Mouse (Mus musculus) ES-Bruce4 (cell line): Measurements from ENCODE around the gene Gpr83. TPM values are rescaled to one million over a fixed set of nuclear protein-coding genes. Genes with fewer than 3 reads are reported as not detected.

Experiments
- H3K27ac ChIP-seq: 2 replicates; pipeline ENCODE4 v1.5.1; 2012; ENCODE audit warnings: low read length, inconsistent platforms; ENCODE audit not compliant: insufficient read depth
- H3K27me3 ChIP-seq: 2 replicates; pipeline ENCODE4 v1.6.1; 2012; ENCODE audit warnings: mild to moderate bottlenecking, low read length, inconsistent platforms; ENCODE audit not compliant: control insufficient read depth, poor library complexity, insufficient read depth, severe bottlenecking
- H3K36me3 ChIP-seq: 2 replicates; pipeline ENCODE4 v1.6.1; 2012; ENCODE audit warnings: inconsistent platforms, mild to moderate bottlenecking, low read length, moderate library complexity; ENCODE audit not compliant: control insufficient read depth, poor library complexity, insufficient read depth, severe bottlenecking
- H3K4me1 ChIP-seq: one replicate; pipeline ENCODE4 v1.8.1; 2011; ENCODE audit warnings: low read length; ENCODE audit not compliant: control insufficient read depth, insufficient read depth
- H3K4me3 ChIP-seq: 2 replicates; pipeline ENCODE4 v1.5.1; 2011; ENCODE audit warnings: low read depth, mild to moderate bottlenecking, low read length
- H3K9ac ChIP-seq: 2 replicates; pipeline ENCODE4 v1.6.1; 2012; ENCODE audit warnings: low read depth, mild to moderate bottlenecking, inconsistent platforms; ENCODE audit not compliant: poor library complexity, severe bottlenecking
- H3K9me3 ChIP-seq: replicated peaks from 2 replicates; pipeline ENCODE4 v1.6.1; 2012; ENCODE audit warnings: mild to moderate bottlenecking, low read length, inconsistent platforms; ENCODE audit not compliant: control insufficient read depth, poor library complexity, insufficient read depth, severe bottlenecking
- CTCF ChIP-seq: IDR thresholded peaks from one replicate; pipeline ENCODE4 v1.8.1; 2011; ENCODE audit warnings: low read depth, low read length
- EP300 ChIP-seq: IDR thresholded peaks from 2 replicates; pipeline ENCODE4 v1.6.1; 2011; ENCODE audit warnings: low read depth, low read length; ENCODE audit not compliant: insufficient read depth
- POLR2A ChIP-seq: IDR thresholded peaks from one replicate; pipeline ENCODE4 v1.8.1; 2011; ENCODE audit warnings: low read length; ENCODE audit not compliant: insufficient read depth
- polyA plus RNA-seq: library from polyadenylated mRNA; stranded (reverse); fragments of >200 nt; gene quantifications from 2 replicates; pipeline ENCODE4 v1.2.4, GENCODE M21; 2011; ENCODE audit warnings: low read depth; ENCODE audit not compliant: missing spikeins, insufficient read depth, insufficient read length

Gpr83 gene
- polyA plus RNA-seq, 1 experiment = not detected

DNA sequence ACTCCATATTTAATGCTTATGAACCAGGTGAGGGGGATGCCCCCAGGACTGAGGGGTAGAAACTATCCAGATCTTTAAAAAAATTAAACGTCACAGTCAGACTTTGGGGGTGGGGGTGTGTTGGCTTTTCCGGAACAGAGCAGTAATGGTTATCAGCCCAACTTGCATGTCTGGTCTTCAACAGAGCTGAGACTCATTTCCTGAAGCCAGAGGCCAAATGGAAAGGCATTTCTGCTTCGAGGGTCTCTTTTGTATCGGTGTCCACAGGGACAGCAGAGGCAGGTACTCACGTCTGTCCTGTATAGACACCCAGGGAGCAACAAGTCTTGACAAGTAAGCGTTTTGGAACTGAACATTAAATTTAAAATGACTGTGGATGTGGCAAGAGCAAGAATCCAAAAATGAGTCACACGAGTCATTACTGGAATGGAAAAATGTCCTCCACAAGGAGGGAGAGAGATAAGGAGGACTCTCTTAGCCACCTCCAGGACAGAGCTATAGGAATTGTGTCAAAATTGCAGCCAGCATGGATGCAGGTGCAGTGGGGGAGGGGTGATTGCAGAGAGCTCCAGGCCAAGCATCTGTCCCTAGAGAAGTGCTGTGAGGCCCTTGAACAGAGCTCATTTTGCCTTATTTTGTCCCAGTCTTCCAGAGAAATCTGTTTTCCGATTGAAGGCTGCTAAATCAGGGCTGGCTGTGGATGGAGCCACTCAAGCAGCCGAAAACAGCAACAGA, 44.9 kb downstream of the Gpr83 start:
- Histone ChIP-seq H3K27me3 (no peaks in the 10 kb centered on the region), H3K9me3 (no peaks in the 10 kb centered on the region), H3K36me3 (no peaks in the 10 kb centered on the region), H3K4me1 (peaks cover 1% of the 10 kb centered on the region), H3K4me3 (no peak overlapping the region), H3K27ac (no peak overlapping the region), H3K9ac (no peak overlapping the region)
- no peak for TF ChIP-seq CTCF
- no peak for TF ChIP-seq EP300
- no peak for TF ChIP-seq POLR2A

- no peak for TF ChIP-seq EP300
- no peak for TF ChIP-seq CTCF
- no peak for TF ChIP-seq POLR2A
- H3K4me3 ChIP-seq = no peak overlapping the region
- H3K36me3 ChIP-seq = no peaks in the 10 kb centered on the region
- H3K9ac ChIP-seq = no peak overlapping the region
- H3K27ac ChIP-seq = no peak overlapping the region
- no peaks in the 10 kb centered on the region for H3K27me3 ChIP-seq
- H3K9me3 ChIP-seq = no peaks in the 10 kb centered on the region
- H3K4me1 ChIP-seq = peaks cover 1% of the 10 kb centered on the region
Observed at GRCm38 (mm10) chr9:14905956-14906355, 45.9 kb downstream of the Gpr83 start.

DNA sequence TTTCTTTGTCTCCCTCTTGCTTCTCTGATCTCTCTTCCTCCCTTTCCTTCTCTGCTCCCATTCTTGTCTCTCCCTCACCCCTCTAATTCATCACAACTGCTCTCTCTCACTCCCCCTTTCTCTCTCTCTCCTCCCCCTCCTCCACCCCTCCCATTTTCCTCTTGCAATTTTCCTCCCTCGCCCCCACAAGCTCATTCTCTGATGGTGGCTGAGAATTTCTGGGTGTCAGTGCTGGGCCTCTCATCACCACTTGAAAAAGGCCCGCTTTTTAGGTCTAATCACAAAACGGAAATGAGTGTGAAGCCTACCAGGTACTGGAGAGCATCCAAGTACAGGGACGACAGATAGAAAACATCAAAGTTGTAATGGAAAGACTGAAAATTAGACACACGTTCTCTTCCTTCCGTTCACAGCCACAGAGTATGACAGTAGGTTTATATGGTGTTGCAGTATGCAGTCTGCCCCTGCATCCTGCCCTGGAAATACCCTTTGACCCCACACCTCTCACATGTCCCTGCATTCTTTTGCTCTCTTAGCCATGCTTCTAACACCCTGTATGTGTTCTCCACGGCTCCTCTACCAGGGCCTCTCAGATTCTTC, 47.9 kb downstream of the Gpr83 start:
- no peak overlapping the region for H3K4me3 ChIP-seq
- H3K9me3 ChIP-seq = no peaks in the 10 kb centered on the region
- H3K4me1 ChIP-seq = peaks cover 1% of the 10 kb centered on the region
- TF ChIP-seq CTCF (no peak), EP300 (no peak), POLR2A (no peak)
- H3K27ac ChIP-seq = no peak overlapping the region
- H3K27me3 ChIP-seq = no peaks in the 10 kb centered on the region
- H3K9ac ChIP-seq = no peak overlapping the region
- H3K36me3 ChIP-seq = no peaks in the 10 kb centered on the region

- Histone ChIP-seq H3K4me3 (no peak overlapping the region), H3K9me3 (no peaks in the 10 kb centered on the region), H3K36me3 (no peaks in the 10 kb centered on the region), H3K27ac (no peak overlapping the region), H3K27me3 (no peaks in the 10 kb centered on the region), H3K9ac (no peak overlapping the region), H3K4me1 (no peaks in the 10 kb centered on the region)
- no peak for TF ChIP-seq POLR2A
- no peak for TF ChIP-seq EP300
- TF ChIP-seq CTCF = no peak
Observed at GRCm38 (mm10) chr9:14909981-14910380, 50.0 kb downstream of the Gpr83 start.

DNA sequence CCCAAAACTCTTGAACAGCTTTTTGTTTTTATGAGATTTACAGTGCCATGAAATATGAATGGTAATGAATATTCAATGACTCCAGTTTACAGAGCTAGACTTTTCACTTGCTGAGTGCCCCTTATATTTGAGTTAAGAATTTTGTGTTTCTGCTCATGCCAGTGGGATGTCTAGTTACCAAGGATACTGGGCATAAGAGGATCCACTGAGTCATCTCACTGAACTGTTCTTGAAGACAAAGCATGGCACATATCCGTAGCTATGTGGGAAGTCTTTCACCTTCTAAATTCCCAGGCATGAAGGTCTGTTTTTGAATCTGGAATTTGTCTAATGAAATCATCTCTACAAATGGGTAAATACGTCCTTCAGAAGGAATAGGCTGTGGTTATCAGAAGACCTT, 52.0 kb downstream of the Gpr83 start:
- H3K4me3 ChIP-seq = no peak overlapping the region
- H3K36me3 ChIP-seq = no peaks in the 10 kb centered on the region
- no peaks in the 10 kb centered on the region for H3K27me3 ChIP-seq
- TF ChIP-seq POLR2A (no peak), EP300 (no peak), CTCF (no peak)
- H3K9me3 ChIP-seq = no peaks in the 10 kb centered on the region
- H3K4me1 ChIP-seq = no peaks in the 10 kb centered on the region
- H3K27ac ChIP-seq = no peak overlapping the region
- no peak overlapping the region for H3K9ac ChIP-seq

DNA sequence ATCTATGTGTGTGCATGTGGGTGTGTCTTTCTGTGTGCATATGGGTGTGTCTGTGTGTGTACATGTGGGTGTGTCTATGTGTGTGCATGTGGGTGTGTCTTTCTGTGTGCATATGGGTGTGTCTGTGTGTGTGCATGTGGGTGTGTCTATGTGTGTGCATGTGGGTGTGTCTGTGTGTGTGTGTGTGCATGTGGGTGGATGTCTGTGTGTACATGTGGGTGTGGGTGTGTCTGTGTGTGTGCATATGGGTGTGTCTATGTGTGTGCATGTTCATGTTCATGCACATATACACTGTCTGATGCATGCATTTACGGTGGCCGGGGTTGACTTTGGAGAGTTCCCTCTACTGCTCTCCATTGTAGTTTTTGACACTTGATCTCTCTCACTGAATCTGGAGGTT, 57.7 kb downstream of the Gpr83 start:
- H3K4me1 ChIP-seq = no peaks in the 10 kb centered on the region
- H3K36me3 ChIP-seq = no peaks in the 10 kb centered on the region
- TF ChIP-seq EP300 (no peak), POLR2A (no peak)
- no peaks in the 10 kb centered on the region for H3K9me3 ChIP-seq
- H3K27ac ChIP-seq = no peak overlapping the region
- H3K27me3 ChIP-seq = no peaks in the 10 kb centered on the region
- H3K4me3 ChIP-seq = no peak overlapping the region
- H3K9ac ChIP-seq = no peak overlapping the region
